Mouse (Mus musculus) myocyte (in vitro differentiated cells): ENCODE results near the gene Rac2. TPM values are rescaled to one million over a fixed set of nuclear protein-coding genes. Genes with fewer than 3 reads are reported as not detected.

Source experiments
- H3K27me3 ChIP-seq: one replicate; pipeline ENCODE4 v1.6.1; 2011; ENCODE audit not compliant: control insufficient read depth, insufficient read depth, insufficient read length
- H3K36me3 ChIP-seq: one replicate; pipeline ENCODE4 v1.6.1; 2011; ENCODE audit not compliant: control insufficient read depth, insufficient read depth
- H3K4me2 ChIP-seq: one replicate; pipeline ENCODE4 v1.6.1; 2011; ENCODE audit warnings: low read depth, control low read depth
- H3K4me3 ChIP-seq: one replicate; pipeline ENCODE4 v1.5.1; 2011; ENCODE audit warnings: mild to moderate bottlenecking, control low read depth, moderate library complexity
- H3K79me2 ChIP-seq: one replicate; pipeline ENCODE4 v1.6.1; 2011; ENCODE audit not compliant: control insufficient read depth, insufficient read depth
- H3ac ChIP-seq: one replicate; pipeline ENCODE4 v1.6.1; 2011; ENCODE audit not compliant: control insufficient read depth, insufficient read length
- CEBPB ChIP-seq: IDR thresholded peaks from 2 replicates; pipeline ENCODE4 v1.6.1; 2011; ENCODE audit warnings: mild to moderate bottlenecking, moderate library complexity; ENCODE audit not compliant: poor library complexity, insufficient read depth, severe bottlenecking
- E2F4 ChIP-seq: IDR thresholded peaks from one replicate; pipeline ENCODE4 v1.6.1; 2011; ENCODE audit warnings: mild to moderate bottlenecking, control low read depth, moderate library complexity; ENCODE audit not compliant: insufficient read depth
- MAX ChIP-seq: IDR thresholded peaks from one replicate; pipeline ENCODE4 v1.6.1; 2011; ENCODE audit warnings: low read depth, mild to moderate bottlenecking, control low read depth
- MYOD1 ChIP-seq, 3 experiments: IDR thresholded peaks; one replicate each; pipeline ENCODE4 v1.6.1; 2011; ENCODE audit warnings: control low read depth in 2 of 3, low read depth in 2 of 3, mild to moderate bottlenecking in 2 of 3, moderate library complexity in 1 of 3; ENCODE audit not compliant: insufficient read length in 2 of 3, control insufficient read depth in 1 of 3
- MYOG ChIP-seq, 3 experiments: IDR thresholded peaks; one replicate each; pipeline ENCODE4 v1.6.1; 2011; ENCODE audit warnings: control low read depth in 2 of 3, low read depth in 2 of 3, mild to moderate bottlenecking in 2 of 3; ENCODE audit not compliant: insufficient read length in 2 of 3, control insufficient read depth in 1 of 3, insufficient read depth in 1 of 3
- POLR2A ChIP-seq: IDR thresholded peaks from one replicate; pipeline ENCODE4 v1.6.1; 2011; ENCODE audit warnings: low read depth, mild to moderate bottlenecking, control low read depth, moderate library complexity; ENCODE audit not compliant: insufficient read length
- POLR2AphosphoS2 ChIP-seq: IDR thresholded peaks from one replicate; pipeline ENCODE4 v1.6.1; 2011; ENCODE audit warnings: low read depth, control low read depth; ENCODE audit not compliant: insufficient read length
- REST ChIP-seq: IDR thresholded peaks from one replicate; pipeline ENCODE4 v1.6.1; 2011; ENCODE audit warnings: mild to moderate bottlenecking, control low read depth, moderate library complexity; ENCODE audit not compliant: insufficient read depth, insufficient read length
- SRF ChIP-seq: IDR thresholded peaks from one replicate; pipeline ENCODE4 v1.6.1; 2011; ENCODE audit warnings: low read depth; ENCODE audit not compliant: control insufficient read depth, insufficient read length
- TCF12 ChIP-seq: IDR thresholded peaks from one replicate; pipeline ENCODE4 v1.6.1; 2011; ENCODE audit warnings: mild to moderate bottlenecking, control low read depth; ENCODE audit not compliant: poor library complexity, insufficient read depth, severe bottlenecking
- TCF3 ChIP-seq: IDR thresholded peaks from one replicate; pipeline ENCODE4 v1.6.1; 2011; ENCODE audit warnings: low read depth, control low read depth; ENCODE audit not compliant: insufficient read length
- USF1 ChIP-seq: IDR thresholded peaks from one replicate; pipeline ENCODE4 v1.6.1; 2011; ENCODE audit warnings: low read depth, mild to moderate bottlenecking, control low read depth, moderate library complexity
- polyA plus RNA-seq: library from polyadenylated mRNA; unstranded; fragments of >200 nt; fragmentation: generic; extraction: Trizol; gene quantifications from one replicate; pipeline ENCODE4 v1.2.1, GENCODE M21; 2012; ENCODE audit warnings: missing spikeins

Rac2 gene
- polyA plus RNA-seq, 1 experiment: not detected

- H3ac ChIP-seq: no peak overlapping the region
- H3K79me2 ChIP-seq: no peaks in the 10 kb centered on the region
- peaks cover 19% of the 10 kb centered on the region for H3K27me3 ChIP-seq
- no peak for TF ChIP-seq MAX
- no peak for TF ChIP-seq POLR2AphosphoS2
- no peak for TF ChIP-seq MYOD1 (IDR thresholded peaks at IDR 0.05; ENCODE audit: control insufficient read depth in 1 of 3, insufficient read length in 2 of 3, low read depth in 2 of 3)
- TF ChIP-seq REST: no peak
- TF ChIP-seq TCF3: no peak
- no peak for TF ChIP-seq CEBPB
- TF ChIP-seq POLR2A: no peak
- TF ChIP-seq MYOG (IDR thresholded peaks at IDR 0.05; ENCODE audit: control insufficient read depth in 1 of 3, insufficient read depth in 1 of 3, insufficient read length in 2 of 3, low read depth in 2 of 3): no peak
- TF ChIP-seq E2F4: no peak
- no peak overlapping the region for H3K4me2 ChIP-seq
- H3K36me3 ChIP-seq: no peaks in the 10 kb centered on the region
- no peak overlapping the region for H3K4me3 ChIP-seq
Measured at GRCm38 (mm10) chr15:78589936-78590335, 17.4 kb upstream of the Rac2 start.

GRCm38 (mm10) chr15:78588900-78589299 is 16.3 kb upstream of the Rac2 start:
- Histone ChIP-seq H3K4me3 (no peak overlapping the region), H3K27me3 (peaks cover 15% of the 10 kb centered on the region), H3K4me2 (no peak overlapping the region), H3ac (no peak overlapping the region), H3K36me3 (no peaks in the 10 kb centered on the region), H3K79me2 (no peaks in the 10 kb centered on the region)
- TF ChIP-seq MYOD1 (IDR thresholded peaks at IDR 0.05; ENCODE audit: control insufficient read depth in 1 of 3, insufficient read length in 2 of 3, low read depth in 2 of 3) (no peak), POLR2AphosphoS2 (no peak), SRF (no peak)

GRCm38 (mm10) chr15:78588049-78588448 is 15.5 kb upstream of the Rac2 start:
- H3ac ChIP-seq: no peak overlapping the region
- TF ChIP-seq MYOD1 (IDR thresholded peaks at IDR 0.05; ENCODE audit: control insufficient read depth in 1 of 3, insufficient read length in 2 of 3, low read depth in 2 of 3): no peak
- TF ChIP-seq CEBPB: no peak
- TF ChIP-seq REST: no peak
- TF ChIP-seq MAX: no peak
- TF ChIP-seq SRF: no peak
- no peak for TF ChIP-seq TCF3
- H3K27me3 ChIP-seq: peaks cover 24% of the 10 kb centered on the region
- H3K79me2 ChIP-seq: no peaks in the 10 kb centered on the region
- no peak overlapping the region for H3K4me3 ChIP-seq
- H3K36me3 ChIP-seq: no peaks in the 10 kb centered on the region
- no peak overlapping the region for H3K4me2 ChIP-seq

- Histone ChIP-seq H3K36me3 (no peaks in the 10 kb centered on the region), H3ac (no peak overlapping the region), H3K27me3 (peaks cover 24% of the 10 kb centered on the region), H3K4me3 (no peak overlapping the region), H3K4me2 (no peak overlapping the region), H3K79me2 (no peaks in the 10 kb centered on the region)
- TF ChIP-seq TCF3 (no peak), MYOG (IDR thresholded peaks at IDR 0.05; ENCODE audit: control insufficient read depth in 1 of 3, insufficient read depth in 1 of 3, insufficient read length in 2 of 3, low read depth in 2 of 3) (peak in 1 of 3 experiments; percentile 7)
Measured at GRCm38 (mm10) chr15:78587050-78587994, 14.7 kb upstream of the Rac2 start.

- Histone ChIP-seq H3K79me2 (no peaks in the 10 kb centered on the region), H3K4me2 (no peak overlapping the region), H3K36me3 (no peaks in the 10 kb centered on the region), H3K27me3 (peaks cover 22% of the 10 kb centered on the region), H3ac (no peak overlapping the region), H3K4me3 (no peak overlapping the region)
- TF ChIP-seq E2F4 (no peak), TCF12 (no peak), REST (no peak), USF1 (no peak), MYOG (IDR thresholded peaks at IDR 0.05; ENCODE audit: control insufficient read depth in 1 of 3, insufficient read depth in 1 of 3, insufficient read length in 2 of 3, low read depth in 2 of 3) (no peak), CEBPB (no peak), TCF3 (no peak), POLR2AphosphoS2 (no peak), POLR2A (no peak), MYOD1 (IDR thresholded peaks at IDR 0.05; ENCODE audit: control insufficient read depth in 1 of 3, insufficient read length in 2 of 3, low read depth in 2 of 3) (no peak), MAX (no peak)
Measured at GRCm38 (mm10) chr15:78585404-78585803, 12.8 kb upstream of the Rac2 start.
